Mouse (Mus musculus) stomach, embryonic 14.5 days (tissue): ENCODE data around the gene Tspan33. TPM values are rescaled to one million over a fixed set of nuclear protein-coding genes. Genes with fewer than 3 reads are reported as not detected.

Source experiments
- polyA plus RNA-seq: library from polyadenylated mRNA; unstranded; fragments of >200 nt; fragmentation: Nextera tagmentation; extraction: Ambion mirVana; gene quantifications from 2 replicates; pipeline ENCODE4 v1.2.1, GENCODE M21; 2014

The Tspan33 gene
- polyA plus RNA-seq, 1 experiment from 2014 or later = 2.2 TPM

Other genes starting within 250 kb of the Tspan33 start
- 235 and 266 TPM in 2 replicates for gene Atp6v1f, start 226.5 kb upstream of the Tspan33 start, polyA plus RNA-seq
- gene Atp6v1fnb, start 222.8 kb upstream of the Tspan33 start, polyA plus RNA-seq = 0.64 TPM in 1 of 2 replicates, not detected in the other
- gene Kcp, start 186.3 kb upstream of the Tspan33 start, polyA plus RNA-seq = 25.0 and 30.4 TPM in 2 replicates
- gene Irf5, start 167.6 kb upstream of the Tspan33 start, polyA plus RNA-seq = 6.4 and 7.2 TPM in 2 replicates
- gene Tnpo3, start 84.3 kb upstream of the Tspan33 start, polyA plus RNA-seq = 91.3 and 92.2 TPM in 2 replicates
- gene Smo, start 41.3 kb downstream of the Tspan33 start, polyA plus RNA-seq = 49.8 and 58.4 TPM in 2 replicates
- gene Ahcyl2, start 73.8 kb downstream of the Tspan33 start, polyA plus RNA-seq = 33.9 and 35.1 TPM in 2 replicates
- 0.62 and 1.3 TPM in 2 replicates for gene Strip2, start 222.8 kb downstream of the Tspan33 start, polyA plus RNA-seq